In genomic region chr17:44592067-44592736, GRCm38 (mm10) we compare ENCODE assay signal across 23 mouse cellular contexts.
DNase-seq lines count a peak whose midpoint lies in the region; ATAC-seq and TF ChIP-seq lines count a peak whose summit lies in the region.
"Had no signal": no experiment of that assay in that cellular context is flagged by ENCODE, and none has a peak within 500 bp of the region (broad histone marks: within the 10 kb centered on the region; RNA-seq: fewer than 3 reads in every experiment).

No protein-coding gene starts in this region.

- no peak overlapping the region for H3K4me3 ChIP-seq in kidney, postnatal 0 days (replicated peaks; ENCODE audit: low read depth, low read length)
- H3K4me3 ChIP-seq in embryonic facial prominence, embryonic 15.5 days (replicated peaks) = no peak overlapping the region
- no peak overlapping the region for H3K4me3 ChIP-seq in limb, embryonic 15.5 days
- H3K4me3 ChIP-seq: forebrain, embryonic 12.5 days; heart, embryonic 13.5 days; hindbrain, embryonic 15.5 days had no signal

- ATAC-seq in kidney, postnatal 0 days (replicated peaks; ENCODE audit: low FRiP score, low read depth) = no peak
- no peak for ATAC-seq in embryonic facial prominence, embryonic 15.5 days (ENCODE audit: insufficient number of reproducible peaks, low FRiP score, low TSS enrichment, low read depth)
- ATAC-seq in limb, embryonic 15.5 days (ENCODE audit: insufficient number of reproducible peaks, low FRiP score, low TSS enrichment, low read depth) = no peak
- ATAC-seq: activated CD4-positive, CD25-positive, alpha-beta regulatory T cell, adult 4 months; CD4-positive, CD25-positive, alpha-beta regulatory T cell, adult 4 months; forebrain, embryonic 16.5 days; intestine, embryonic 16.5 days; Patski had no signal

- H3K9me3 ChIP-seq in kidney, postnatal 0 days (replicated peaks; ENCODE audit: low read length) = no peaks in the 10 kb centered on the region
- no peaks in the 10 kb centered on the region for H3K9me3 ChIP-seq in embryonic facial prominence, embryonic 15.5 days (replicated peaks)
- H3K9me3 ChIP-seq in limb, embryonic 15.5 days = no peaks in the 10 kb centered on the region
- H3K9me3 ChIP-seq: forebrain, embryonic 12.5 days; heart, embryonic 13.5 days; hindbrain, embryonic 15.5 days had no signal

- H3K9ac ChIP-seq in kidney, postnatal 0 days (ENCODE audit: low read depth, low read length) = no peak overlapping the region
- H3K9ac ChIP-seq in embryonic facial prominence, embryonic 15.5 days = no peak overlapping the region
- H3K9ac ChIP-seq in limb, embryonic 15.5 days = no peak overlapping the region
- H3K9ac ChIP-seq: forebrain, embryonic 12.5 days; heart, embryonic 13.5 days; hindbrain, embryonic 15.5 days had no signal

- intact Hi-C loops in gastrocnemius, postnatal 14 days (cut with DNase I; ENCODE audit: low total_unique reads) = no loop called here

- peak; percentile 41 for DNase-seq in kidney, postnatal 0 days (ENCODE audit: low spot score)
- no peak for DNase-seq in kidney, postnatal 25 days
- DNase-seq in Muller cell, postnatal 12 days (ENCODE audit: inconsistent ontology term) = peak; percentile 61
- DNase-seq in urinary bladder, postnatal 14 days (ENCODE audit: low spot score) = no peak
- DNase-seq in gastrocnemius, postnatal 14 days = no peak
- no peak for DNase-seq in urinary bladder, adult 2 months (ENCODE audit: low spot score)
- DNase-seq: adrenal gland, postnatal 25 days; B cell, adult 2 months; cerebellum, adult 2 months; cerebellum, postnatal 10 days; gastrocnemius, postnatal 10 days; heart, postnatal 36 days had no signal

- no peak overlapping the region for H3K27ac ChIP-seq in kidney, postnatal 0 days
- 0 out of 2 replicates have a peak overlapping the region, but pooled peaks have one; percentile 34 for H3K27ac ChIP-seq in embryonic facial prominence, embryonic 15.5 days (replicated peaks)
- H3K27ac ChIP-seq in limb, embryonic 15.5 days = peak overlapping the region; percentile 48; the same call in 1 of the 2 replicates
- H3K27ac ChIP-seq: forebrain, embryonic 12.5 days; heart, embryonic 13.5 days; hindbrain, embryonic 15.5 days had no signal

- WGBS in kidney, postnatal 0 days = 43% methylated on average over 16 of the region's 16 CpGs
- WGBS in embryonic facial prominence, embryonic 15.5 days = 41% methylated on average over 16 of the region's 16 CpGs
- 46% methylated on average over 16 of the region's 16 CpGs for WGBS in limb, embryonic 15.5 days

- H3K27me3 ChIP-seq in kidney, postnatal 0 days (ENCODE audit: insufficient read depth, low read length) = no peaks in the 10 kb centered on the region
- no peaks in the 10 kb centered on the region for H3K27me3 ChIP-seq in embryonic facial prominence, embryonic 15.5 days
- no peaks in the 10 kb centered on the region for H3K27me3 ChIP-seq in limb, embryonic 15.5 days
- H3K27me3 ChIP-seq: forebrain, embryonic 12.5 days; hindbrain, embryonic 15.5 days; Patski had no signal

- H3K4me1 ChIP-seq in kidney, postnatal 0 days (replicated peaks; ENCODE audit: insufficient read depth, low read length) = no peaks in the 10 kb centered on the region; the same call in 1 of the 2 replicates
- peaks cover 11% of the 10 kb centered on the region; the same call in 1 of the 2 replicates for H3K4me1 ChIP-seq in embryonic facial prominence, embryonic 15.5 days
- peaks cover 20% of the 10 kb centered on the region for H3K4me1 ChIP-seq in limb, embryonic 15.5 days
- H3K4me1 ChIP-seq: heart, embryonic 13.5 days; hindbrain, embryonic 15.5 days had no signal

- no peaks in the 10 kb centered on the region for H3K36me3 ChIP-seq in kidney, postnatal 0 days (ENCODE audit: insufficient read depth, low read length)
- no peaks in the 10 kb centered on the region for H3K36me3 ChIP-seq in embryonic facial prominence, embryonic 15.5 days
- H3K36me3 ChIP-seq in limb, embryonic 15.5 days = no peaks in the 10 kb centered on the region
- H3K36me3 ChIP-seq: forebrain, embryonic 12.5 days; G1E; heart, embryonic 13.5 days; hindbrain, embryonic 15.5 days had no signal

- TF ChIP-seq CTCF in kidney, postnatal 0 days (IDR thresholded peaks at IDR 0.05; ENCODE audit: low read depth) = no peak

- H3K4me2 ChIP-seq in kidney, postnatal 0 days (ENCODE audit: low read length) = no peak overlapping the region
- H3K4me2 ChIP-seq in embryonic facial prominence, embryonic 15.5 days (replicated peaks) = no peak overlapping the region
- H3K4me2 ChIP-seq in limb, embryonic 15.5 days = no peak overlapping the region
- H3K4me2 ChIP-seq: forebrain, embryonic 12.5 days; heart, embryonic 13.5 days; hindbrain, embryonic 15.5 days had no signal

Comparison
In these comparisons a context has a peak if more than half of its experiments do, and no peak if none do; other contexts are left out.
1. DNase-seq: peak in kidney, postnatal 0 days (single experiment) and Muller cell, postnatal 12 days (single experiment); none in kidney, postnatal 25 days (0 of 2), urinary bladder, postnatal 14 days (single experiment), gastrocnemius, postnatal 14 days (single experiment) and urinary bladder, adult 2 months (single experiment).